Mouse (Mus musculus) WW6 (cell line): ENCODE measurements at regions not wholly inside any gene's neighbourhood (a gene's known extent, or its start where the extent isn't known, plus 50 kb on each side); places are given as distances from the start of the nearest gene placed in this dataset.

Source experiments
- DNase-seq: peaks from one replicate; pipeline ENCODE4 v3.0.0-alpha.2; 2013; ENCODE audit warnings: low read depth, low spot score

DNA sequence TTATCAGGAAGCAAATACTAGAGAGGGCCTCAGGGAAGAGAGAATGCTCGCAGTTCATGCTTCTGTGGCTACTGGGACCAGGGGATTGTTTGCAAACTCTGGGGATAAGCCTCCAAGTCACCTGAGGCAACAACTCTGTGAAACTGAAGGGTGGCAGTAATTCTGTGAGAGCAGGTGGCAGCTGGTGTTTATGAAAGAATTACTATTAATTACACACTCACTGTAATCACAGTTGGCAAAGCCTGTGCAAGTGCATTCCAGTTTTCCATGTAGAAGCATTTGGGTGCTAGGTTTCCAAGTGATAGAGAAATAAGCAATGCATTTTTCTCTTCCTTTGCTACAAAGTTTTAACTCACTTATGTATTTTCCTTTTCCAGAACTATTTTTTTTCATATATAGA lies 578.5 kb downstream of the Ets1 start:
- DNase-seq, result no peak

DNA sequence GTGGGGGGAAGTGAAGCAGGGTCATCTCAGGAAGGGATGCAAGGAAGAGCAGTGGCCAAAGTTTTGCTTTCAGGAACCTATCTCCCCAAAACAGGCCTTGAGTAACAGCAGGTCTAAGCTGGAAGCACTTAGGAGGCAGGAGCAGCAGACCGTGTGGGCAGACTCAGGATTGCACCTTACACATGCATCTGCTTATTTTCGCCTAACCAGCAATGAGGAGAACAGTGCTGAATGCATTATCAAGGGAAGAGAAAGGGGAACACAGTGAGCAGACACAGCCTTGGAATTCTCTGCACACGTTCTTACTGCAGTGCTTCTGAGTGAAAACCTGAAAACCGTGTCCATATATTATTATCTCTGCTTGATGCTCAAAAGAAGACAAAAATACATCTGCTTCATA lies 585.0 kb downstream of the Ets1 start:
- DNase-seq, result no peak

DNA sequence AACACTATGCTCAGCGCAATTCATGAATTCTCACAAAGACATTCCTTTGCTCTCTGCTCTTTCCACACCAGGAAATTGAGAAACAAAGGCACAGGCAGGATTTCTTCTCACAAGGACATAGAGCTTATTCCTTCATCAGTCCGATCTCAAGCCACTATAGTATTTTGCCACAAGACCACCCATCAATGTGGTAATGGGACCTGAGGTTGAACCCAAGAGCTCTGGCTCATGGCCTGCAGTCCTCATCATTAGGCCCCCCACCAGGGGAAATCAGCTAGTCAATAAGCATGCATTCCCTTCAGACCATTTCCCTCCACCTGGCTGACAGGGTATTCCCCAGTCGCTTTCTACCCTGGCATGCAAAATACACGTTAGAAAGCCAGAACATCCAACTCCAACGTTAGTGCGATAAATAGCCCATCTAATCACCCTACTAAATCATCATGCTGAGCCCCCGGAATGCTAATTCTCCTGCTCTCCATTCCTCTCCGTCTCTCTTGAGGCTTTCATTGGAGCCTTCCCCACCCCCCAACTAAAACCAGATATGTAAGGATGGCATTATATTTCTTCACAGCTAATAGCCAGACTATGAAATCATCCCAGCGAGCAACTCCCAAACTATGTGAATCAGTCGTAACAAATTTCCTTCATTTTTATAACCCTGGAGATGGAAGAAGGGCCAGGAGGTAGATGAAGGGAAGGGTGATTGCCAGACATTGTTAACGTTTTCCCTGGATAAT lies 586.2 kb downstream of the Ets1 start:
- no peak for DNase-seq

DNA sequence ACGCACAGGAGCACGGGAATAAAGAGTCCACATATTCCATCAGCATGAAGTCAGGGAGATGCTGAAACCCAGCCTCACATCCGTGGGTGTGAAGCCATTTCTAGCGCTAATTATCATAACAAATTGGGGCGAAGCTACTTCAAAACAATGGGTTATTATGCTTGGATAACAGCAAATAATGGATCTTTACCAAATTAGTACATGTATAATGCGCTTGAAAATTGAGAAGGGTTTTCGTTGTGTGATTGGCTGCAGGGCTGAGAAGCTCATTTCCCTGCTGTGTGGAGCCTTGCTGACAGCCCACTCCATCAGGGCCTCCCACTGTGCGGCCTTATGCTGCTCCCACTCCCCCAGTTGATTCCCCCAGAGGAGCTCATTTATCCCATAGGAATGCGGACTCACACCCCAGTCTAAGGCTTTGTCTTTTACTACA lies 597.7 kb downstream of the Ets1 start:
- DNase-seq, result no peak

DNA sequence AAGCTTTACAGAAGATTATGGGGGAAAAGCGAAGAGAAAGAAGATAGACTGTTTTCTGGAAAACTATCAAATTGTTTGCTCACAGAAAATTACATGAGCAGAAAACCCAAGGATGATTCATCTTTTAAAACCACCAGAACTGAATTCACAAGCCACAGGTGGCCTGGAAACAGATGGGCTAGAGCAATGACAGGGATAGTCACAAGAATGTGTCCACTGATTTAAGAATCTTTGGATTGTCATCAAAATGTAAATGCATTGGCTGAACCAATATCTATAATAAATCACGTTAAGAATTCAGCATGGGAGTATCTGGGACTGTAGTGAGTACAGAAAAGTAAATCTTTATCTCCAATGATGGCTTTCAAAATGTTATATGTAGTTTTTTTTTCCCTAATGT lies 602.2 kb downstream of the Ets1 start:
- DNase-seq, result no peak

DNA sequence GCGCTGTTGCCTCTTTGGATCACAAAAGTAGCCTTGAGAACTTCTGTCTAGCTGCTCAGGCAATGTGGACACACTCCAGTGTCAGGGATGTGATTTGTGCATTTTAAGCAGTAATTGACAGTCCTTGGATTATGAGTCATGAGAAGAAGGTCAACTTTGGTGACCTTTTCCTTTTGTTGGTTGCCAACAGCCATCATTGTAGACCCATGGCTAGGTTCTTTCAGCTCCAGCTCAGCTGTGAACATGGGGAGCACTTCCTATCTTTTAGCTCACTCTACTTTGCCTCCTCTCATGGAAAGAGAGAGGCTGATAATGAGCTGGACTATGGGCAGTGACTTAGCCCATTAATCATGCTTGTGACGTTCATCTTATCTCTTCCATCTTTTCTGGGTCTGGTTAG lies 602.8 kb downstream of the Ets1 start:
- DNase-seq, result no peak

DNA sequence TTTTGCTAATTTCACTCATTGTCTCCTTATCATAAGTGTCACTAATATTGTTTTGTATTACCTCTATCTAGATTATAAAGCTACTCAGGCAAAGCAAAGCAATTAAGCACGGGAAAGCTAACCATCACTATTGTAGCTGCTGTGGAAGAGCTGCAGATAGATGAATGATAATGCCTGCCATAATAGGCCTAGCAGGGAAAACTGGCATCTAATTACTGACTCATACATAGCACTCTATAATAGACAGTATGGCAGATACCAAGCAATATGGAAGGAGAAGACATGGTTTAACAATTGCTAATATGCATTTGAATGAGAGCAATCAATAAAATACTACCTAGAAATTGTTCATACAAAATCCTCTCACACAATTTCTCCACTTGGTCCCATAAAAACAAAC lies 604.5 kb downstream of the Ets1 start:
- DNase-seq, result no peak

DNA sequence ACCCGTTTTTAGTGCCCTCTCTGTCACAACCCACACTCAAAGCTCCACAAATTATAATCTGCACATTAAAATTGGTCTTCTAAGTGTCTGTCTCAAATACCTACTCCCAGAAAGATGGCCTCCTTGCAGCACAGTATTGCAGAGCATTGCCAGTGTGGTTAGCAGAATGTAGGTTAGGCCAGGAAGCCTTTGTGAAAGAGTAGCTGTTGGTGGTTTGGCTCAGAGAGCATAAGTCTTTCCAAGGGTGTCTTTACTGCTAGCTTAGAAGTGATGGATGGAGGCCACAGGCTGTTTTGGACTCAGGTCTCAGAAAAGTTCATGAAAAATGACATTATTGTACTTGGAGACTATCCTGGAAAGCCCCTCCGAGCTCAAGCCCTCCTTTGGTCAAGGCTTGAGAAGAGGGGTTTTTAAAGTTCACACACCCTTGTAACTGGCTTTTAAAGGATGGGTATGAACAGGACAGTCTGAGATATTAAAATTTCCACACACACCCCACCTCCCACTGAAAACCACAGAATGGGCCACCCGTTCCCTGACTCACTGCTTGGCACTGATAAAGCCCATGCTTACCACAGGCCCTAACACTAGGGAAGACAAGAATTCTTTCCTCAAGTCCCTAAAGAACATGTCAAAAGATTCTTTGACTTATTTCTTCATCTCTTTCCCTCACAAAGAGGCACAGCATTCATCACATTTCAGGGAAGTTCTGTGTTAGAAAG lies 605.1 kb downstream of the Ets1 start:
- no peak for DNase-seq

DNA sequence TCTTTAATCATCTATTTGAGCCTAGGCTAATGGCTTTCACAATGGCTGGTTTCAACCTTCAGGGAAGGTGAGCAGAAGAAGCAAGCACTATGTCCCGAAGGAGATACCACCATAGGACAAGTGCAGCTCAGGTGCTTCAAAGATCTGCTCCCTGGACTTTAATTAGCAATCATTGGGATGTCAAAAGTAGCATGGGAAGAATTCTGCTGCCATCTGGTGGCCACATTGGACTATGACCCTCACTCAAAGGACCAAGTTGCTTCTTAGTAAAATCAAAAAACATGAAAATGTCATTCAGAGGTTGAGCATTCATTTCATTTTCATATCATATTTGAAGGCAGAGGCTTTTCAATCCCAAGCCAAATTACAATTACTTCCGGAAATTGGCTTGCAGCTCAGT lies 610.9 kb downstream of the Ets1 start:
- no peak for DNase-seq

DNA sequence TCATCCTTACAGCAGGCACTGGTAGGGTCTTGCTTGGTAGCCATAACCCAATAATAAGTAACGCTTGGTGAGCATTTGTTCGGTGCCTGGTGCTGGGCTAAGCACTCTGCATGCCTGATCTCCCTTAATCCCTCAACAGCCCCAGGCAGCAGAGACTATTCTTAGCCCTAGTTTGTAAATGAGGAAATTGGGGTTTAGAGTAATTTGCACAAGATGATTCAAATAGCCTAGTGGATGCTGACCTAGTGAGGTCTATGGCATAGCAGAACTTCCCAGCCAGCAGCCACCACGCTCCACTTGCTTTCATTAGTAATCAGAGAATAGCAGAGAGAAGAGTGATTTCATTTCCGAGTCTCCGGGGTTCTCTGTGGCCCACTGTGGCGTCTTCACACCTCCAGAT lies 622.2 kb downstream of the Ets1 start:
- no peak for DNase-seq

DNA sequence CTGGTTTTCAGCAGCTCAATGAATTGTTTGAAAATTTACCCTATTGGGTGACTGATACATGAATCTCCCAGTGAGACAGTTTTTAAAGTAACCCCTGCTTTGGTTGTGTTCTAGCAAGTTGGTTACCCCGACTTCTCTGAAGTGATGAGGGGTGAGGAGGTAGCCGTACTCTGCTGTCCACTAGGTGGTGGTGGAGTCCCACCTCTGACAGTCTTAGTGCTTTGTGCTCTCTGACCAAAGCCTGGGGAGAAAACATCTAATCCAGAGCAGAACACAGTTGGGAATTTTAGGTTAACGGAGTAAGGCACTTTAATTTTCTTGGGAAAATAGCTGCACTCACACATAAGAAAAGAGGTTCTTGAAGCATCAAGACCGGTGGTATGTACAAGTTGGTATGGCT lies 624.1 kb downstream of the Ets1 start:
- no peak for DNase-seq

DNA sequence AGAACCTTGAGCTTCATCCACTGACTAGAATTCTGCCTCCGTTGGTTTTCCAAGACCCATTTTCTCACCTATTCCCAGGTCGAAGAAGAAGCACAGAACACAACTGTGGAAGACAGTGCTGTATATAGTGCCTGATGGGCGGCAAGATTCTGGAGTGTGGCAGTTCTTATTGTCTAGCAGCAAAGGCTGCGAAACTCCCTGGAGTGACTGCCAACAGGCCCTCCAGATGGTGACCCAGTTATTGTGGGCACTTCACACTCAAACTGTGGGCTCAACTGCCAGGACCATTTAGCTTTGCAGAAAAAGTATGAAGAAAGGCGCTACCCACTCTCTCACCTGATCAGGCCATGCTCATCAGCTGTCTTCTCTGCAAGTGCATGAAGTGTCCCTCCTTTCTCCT lies 653.4 kb downstream of the Ets1 start:
- DNase-seq, result no peak

DNA sequence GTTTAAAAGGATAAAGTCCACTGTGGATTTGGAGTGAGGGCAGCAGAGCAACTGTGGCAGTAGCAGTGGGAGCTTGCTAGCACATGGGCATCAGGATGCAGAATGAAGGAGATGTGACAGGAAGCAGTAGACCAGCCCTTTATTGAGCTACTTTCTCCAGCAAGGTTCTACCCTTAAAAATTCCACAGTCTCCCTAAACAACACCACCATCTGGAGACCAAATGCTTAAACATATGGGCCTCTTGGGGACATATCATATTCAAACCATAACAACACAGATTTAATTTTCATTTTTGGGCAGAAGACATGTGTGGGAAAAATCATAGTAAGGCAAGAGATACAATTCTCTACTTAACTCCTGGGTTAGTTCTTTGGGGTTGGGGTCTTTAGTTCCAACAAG lies 656.1 kb downstream of the Ets1 start:
- no peak for DNase-seq

DNA sequence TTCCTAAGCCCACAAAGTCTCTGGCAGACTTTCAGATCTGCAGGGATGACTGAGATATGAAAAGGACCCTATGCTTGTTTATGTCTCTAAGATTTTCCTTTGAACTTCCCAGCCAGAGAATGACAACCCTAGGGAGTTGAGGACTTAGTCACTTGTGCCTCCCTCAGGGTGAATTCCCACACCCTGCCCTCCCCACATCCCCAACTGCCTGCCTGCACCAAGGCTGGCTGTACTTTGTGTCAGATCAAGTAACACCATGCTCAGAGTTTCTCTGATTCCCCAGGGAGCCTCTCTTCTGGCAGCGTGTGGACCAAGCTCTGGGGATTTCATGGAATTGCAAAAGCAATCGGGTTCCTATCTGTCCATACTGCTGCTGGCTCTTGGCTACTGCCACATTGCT lies 659.9 kb downstream of the Ets1 start:
- DNase-seq, result no peak

DNA sequence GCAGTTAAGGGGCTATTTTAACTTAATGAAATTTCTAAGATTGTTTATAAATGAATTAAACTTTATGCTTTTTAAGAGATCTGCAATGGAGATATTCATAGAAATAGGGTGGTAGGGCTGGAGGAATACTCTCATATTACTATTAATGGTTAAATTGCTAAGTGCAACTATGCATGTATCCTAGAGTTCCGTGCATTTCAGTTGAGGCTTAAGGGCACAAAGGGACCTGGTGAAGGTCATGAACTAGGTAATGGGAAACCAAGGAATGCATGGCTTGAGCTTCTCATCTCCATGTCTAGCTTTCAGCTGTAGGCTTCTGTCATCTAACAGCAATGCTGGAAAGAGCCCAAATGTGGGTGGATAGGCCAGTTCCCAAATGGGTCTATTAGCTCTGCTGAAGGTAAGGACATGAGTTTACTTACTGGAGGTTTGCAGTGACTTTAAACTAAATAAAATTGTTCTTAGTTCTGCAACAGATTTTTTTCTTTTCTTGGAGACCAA lies 683.6 kb downstream of the Ets1 start:
- no peak for DNase-seq

DNA sequence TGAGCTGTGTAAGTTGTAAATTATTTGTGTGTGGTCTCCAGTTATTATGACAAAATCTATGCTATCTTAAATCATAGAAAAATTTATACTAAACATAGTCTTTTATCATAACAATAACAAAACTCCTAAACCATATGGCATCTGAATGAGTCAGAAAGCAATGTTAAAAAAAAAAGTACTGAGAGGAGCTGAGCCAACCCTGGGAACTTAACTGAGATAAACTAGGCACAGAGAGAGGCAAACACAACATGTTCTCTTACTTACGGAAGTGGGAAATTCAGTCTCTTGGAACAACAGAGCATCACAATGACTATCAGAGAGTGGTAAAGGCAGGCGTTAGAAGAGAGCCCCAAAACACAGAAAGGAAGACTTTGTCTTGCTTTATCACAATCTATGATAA lies 691.7 kb downstream of the Ets1 start:
- no peak for DNase-seq

DNA sequence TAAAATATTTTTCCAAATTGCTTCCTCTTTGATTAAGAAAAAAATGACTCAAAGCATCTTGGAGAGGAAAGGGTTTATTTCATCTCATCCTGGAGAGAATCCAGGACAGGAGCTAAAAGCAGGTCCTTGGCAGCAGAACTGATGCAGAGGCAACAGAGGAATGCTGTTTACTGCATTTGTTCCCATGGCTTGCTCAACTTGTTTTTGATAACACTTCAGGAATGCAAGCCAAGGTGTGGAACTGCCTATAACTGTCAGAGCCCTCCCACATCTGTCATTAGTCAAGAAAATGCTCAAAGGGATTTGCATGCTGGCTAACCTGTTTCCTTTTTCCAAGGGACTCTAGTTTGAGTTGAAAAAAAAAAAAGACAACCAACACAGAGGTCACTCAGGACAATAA lies 714.2 kb downstream of the Ets1 start:
- no peak for DNase-seq

DNA sequence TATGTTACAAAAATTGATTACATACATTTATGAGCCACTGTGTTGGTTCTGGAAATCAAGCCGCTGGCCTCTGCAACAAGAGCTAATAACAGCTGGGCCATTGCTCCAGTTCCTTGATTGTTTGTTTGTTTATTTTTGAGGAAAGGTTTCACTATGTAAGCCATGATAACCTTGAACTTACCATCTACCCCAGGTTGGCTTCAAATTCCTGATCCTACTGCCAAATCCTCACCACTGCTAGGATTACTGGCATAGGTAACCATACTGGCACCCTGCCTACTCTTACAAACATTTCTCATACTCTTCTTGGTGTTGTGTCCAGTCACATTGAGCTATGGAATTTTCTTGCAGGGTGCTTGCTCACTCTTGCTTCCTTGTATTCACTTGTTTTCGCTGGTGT lies 720.6 kb downstream of the Ets1 start:
- DNase-seq, result no peak

DNA sequence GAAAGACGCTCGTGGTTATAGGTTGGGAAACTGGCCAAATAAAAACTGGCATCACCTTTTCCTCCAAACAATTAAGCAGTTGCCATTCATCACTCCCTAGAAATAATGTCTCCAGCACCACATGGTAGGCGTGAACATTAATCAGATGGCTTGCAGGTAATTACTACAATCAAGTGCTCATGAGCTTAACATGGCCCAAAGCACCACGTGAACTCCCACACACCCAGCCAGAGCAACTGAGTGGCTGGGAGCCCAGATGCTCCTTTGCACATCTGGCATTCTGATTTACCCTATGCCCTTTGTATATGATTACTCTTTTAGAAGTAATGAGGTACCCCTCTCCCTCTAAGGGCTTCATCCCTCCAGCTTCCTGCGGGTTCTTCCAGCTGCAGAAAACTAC lies 724.9 kb downstream of the Ets1 start:
- DNase-seq, result no peak

DNA sequence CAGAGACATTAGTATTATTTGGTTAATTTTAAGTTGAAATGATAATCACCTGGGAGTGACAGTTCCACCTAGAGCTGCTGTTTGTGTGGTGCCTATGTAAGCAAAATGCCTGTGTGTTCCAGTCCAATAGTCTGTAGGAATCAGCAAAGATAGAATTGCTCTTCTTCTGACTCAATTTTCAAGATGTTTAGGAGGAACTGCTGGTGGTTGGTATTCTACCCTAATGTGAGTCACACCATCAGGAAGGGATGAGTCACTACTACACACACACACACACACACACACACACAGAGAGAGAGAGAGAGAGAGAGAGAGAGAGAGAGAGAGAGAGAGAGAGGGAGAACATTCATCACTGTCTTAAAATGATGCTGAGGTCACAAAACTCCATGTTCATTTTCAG lies 753.1 kb downstream of the Ets1 start:
- no peak for DNase-seq

DNA sequence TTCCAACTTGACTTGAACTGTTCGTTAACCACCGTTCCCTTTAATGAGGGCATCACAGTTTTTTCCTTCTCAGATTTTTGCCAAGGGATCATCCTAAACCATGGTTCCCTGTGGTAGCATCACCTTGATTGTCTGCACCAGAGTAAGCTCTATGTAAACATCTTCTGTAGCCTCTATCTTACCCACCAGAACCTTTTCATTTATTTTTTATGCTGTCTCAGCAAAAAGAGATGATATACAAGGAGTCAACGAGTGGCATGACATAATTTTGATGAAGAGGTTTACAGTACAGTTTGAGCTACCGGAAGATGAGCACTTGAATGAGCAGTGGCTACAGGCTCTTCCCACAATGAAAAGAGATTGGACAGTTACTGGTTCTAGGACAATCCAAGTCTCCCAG lies 768.7 kb downstream of the Ets1 start:
- DNase-seq, result no peak

DNA sequence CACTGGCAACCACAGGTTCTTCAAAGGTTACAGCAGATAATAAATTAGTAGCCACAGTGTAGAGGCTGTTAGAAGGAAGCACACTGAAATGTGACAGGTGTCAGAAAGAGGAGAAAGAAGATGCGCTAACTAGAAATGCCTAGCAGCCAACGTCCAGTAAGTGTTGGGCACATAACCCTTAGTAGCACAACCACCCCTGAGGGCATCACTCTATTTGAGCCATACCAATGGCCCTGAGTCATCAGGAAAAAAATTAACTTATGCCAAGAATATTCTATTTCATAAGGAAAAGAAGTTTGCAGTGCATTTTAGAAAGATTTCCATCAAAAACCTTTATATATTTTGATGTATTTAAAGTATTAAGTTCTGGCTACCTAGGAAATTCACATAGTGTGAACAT lies 771.5 kb downstream of the Ets1 start:
- DNase-seq, result no peak

DNA sequence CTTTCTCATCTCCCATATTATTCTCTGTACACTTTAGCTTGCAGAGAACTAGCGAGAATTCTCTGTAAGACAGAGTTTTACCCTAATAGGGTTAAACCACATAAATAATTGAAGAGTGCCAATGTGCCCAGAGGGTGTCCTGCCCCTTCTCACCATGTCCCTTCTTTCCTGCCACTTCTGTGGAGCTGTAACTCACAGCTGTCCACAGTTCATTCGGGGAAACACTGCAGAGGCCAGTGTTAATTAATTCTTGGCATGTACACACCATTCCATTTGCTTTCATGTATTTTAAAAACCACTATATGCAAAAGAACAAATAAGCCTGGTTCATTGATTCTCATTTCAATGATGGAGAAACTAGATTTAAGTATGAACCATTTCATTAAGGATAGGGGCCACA lies 787.8 kb downstream of the Ets1 start:
- no peak for DNase-seq
